Mouse (Mus musculus) bone marrow, adult 2 months (tissue): ENCODE data around the gene Bptf.

Experiments used
- CTCF ChIP-seq: fragments of 200-500 bp; IDR thresholded peaks from 2 replicates; pipeline ENCODE4 v1.5.1; 2011; ENCODE audit warnings: low read length, control low read depth; ENCODE audit not compliant: control insufficient read depth, insufficient read depth
- POLR2A ChIP-seq: fragments of 200-500 bp; IDR thresholded peaks from 2 replicates; pipeline ENCODE4 v1.6.1; 2011; ENCODE audit warnings: low read depth, mild to moderate bottlenecking, control low read depth, low read length, borderline replicate concordance; ENCODE audit not compliant: control insufficient read depth

DNA sequence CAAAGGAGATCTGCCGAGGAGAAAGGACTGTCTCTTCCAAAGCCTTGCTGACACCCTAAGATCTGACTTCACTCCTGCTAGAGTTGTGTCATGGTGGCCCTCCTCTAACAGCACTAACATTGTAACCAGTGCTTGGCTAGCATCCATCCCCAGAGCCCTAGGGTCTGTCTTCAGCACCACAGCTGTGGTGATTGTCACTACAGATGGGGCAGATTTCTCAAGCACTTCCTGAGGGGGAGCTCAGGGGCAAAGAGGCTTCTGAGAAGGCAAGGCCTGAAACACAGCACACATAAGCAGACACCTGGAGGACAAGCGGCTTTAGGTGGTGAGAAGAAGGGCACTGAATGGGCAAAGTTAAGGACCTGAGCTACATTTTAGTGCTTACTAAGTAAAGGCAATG, 28.2 kb downstream of the Bptf start:
- TF ChIP-seq CTCF (no peak), POLR2A (no peak)
